Mouse (Mus musculus) C2C12 (cell line): ENCODE measurements around the gene Tbkbp1. TPM values are rescaled to one million over a fixed set of nuclear protein-coding genes. Genes with fewer than 3 reads are reported as not detected.

Experiments used
- H3K27me3 ChIP-seq: one replicate; pipeline ENCODE4 v1.6.1; 2011; ENCODE audit not compliant: control insufficient read depth, insufficient read depth, insufficient read length
- H3K36me3 ChIP-seq: one replicate; pipeline ENCODE4 v1.6.1; 2011; ENCODE audit not compliant: control insufficient read depth, insufficient read depth
- H3K4me3 ChIP-seq: one replicate; pipeline ENCODE4 v1.5.1; 2011; ENCODE audit warnings: mild to moderate bottlenecking, control low read depth; ENCODE audit not compliant: poor library complexity, insufficient read depth, severe bottlenecking
- H3K79me2 ChIP-seq: one replicate; pipeline ENCODE4 v1.6.1; 2011; ENCODE audit not compliant: control insufficient read depth, insufficient read depth
- H3K79me3 ChIP-seq: one replicate; pipeline ENCODE4 v1.6.1; 2011; ENCODE audit warnings: low read depth, control low read depth
- H3ac ChIP-seq: one replicate; pipeline ENCODE3; 2011; ENCODE audit warnings: low read depth; ENCODE audit not compliant: control insufficient read depth, insufficient read length
- CEBPB ChIP-seq: IDR thresholded peaks from one replicate; pipeline ENCODE4 v1.6.1; 2011; ENCODE audit warnings: low read depth, mild to moderate bottlenecking, control low read depth, moderate library complexity
- CTCF ChIP-seq: IDR thresholded peaks from one replicate; pipeline ENCODE4 v1.5.1; 2011; ENCODE audit not compliant: control insufficient read depth, insufficient read depth, insufficient read length
- FOSL1 ChIP-seq: IDR thresholded peaks from one replicate; pipeline ENCODE4 v1.8.0; 2011; ENCODE audit warnings: mild to moderate bottlenecking, low read length; ENCODE audit not compliant: poor library complexity, insufficient read depth, severe bottlenecking
- MAX ChIP-seq: IDR thresholded peaks from one replicate; pipeline ENCODE4 v1.6.1; 2011; ENCODE audit warnings: mild to moderate bottlenecking, control low read depth
- MYOD1 ChIP-seq: IDR thresholded peaks from one replicate; pipeline ENCODE4 v1.6.1; 2011; ENCODE audit warnings: low read depth; ENCODE audit not compliant: control insufficient read depth, insufficient read length
- MYOG ChIP-seq: IDR thresholded peaks from one replicate; pipeline ENCODE4 v1.6.1; 2011; ENCODE audit not compliant: control insufficient read depth, insufficient read length; ENCODE audit errors: extremely low read depth
- USF1 ChIP-seq: IDR thresholded peaks from one replicate; pipeline ENCODE4 v1.6.1; 2011; ENCODE audit warnings: low read depth, mild to moderate bottlenecking, control low read depth, moderate library complexity
- polyA plus RNA-seq: library from polyadenylated mRNA; unstranded; fragments of >200 nt; fragmentation: generic; extraction: Trizol; gene quantifications from one replicate; pipeline ENCODE4 v1.2.1, GENCODE M21; 2012; ENCODE audit warnings: missing spikeins

Gene Tbkbp1
- polyA plus RNA-seq, 1 experiment, result 0.46 TPM

GRCm38 (mm10) chr11:97120641-97121040 is 30.7 kb downstream of the Tbkbp1 start:
- H3K4me3 ChIP-seq, result no peak overlapping the region
- H3K79me3 ChIP-seq, result no peaks in the 10 kb centered on the region
- H3K79me2 ChIP-seq, result no peaks in the 10 kb centered on the region
- H3K36me3 ChIP-seq, result no peaks in the 10 kb centered on the region
- H3K27me3 ChIP-seq, result peaks cover 48% of the 10 kb centered on the region
- H3ac ChIP-seq, result no peak overlapping the region
- no peak for TF ChIP-seq FOSL1
- no peak for TF ChIP-seq USF1
- no peak for TF ChIP-seq MYOG

DNA sequence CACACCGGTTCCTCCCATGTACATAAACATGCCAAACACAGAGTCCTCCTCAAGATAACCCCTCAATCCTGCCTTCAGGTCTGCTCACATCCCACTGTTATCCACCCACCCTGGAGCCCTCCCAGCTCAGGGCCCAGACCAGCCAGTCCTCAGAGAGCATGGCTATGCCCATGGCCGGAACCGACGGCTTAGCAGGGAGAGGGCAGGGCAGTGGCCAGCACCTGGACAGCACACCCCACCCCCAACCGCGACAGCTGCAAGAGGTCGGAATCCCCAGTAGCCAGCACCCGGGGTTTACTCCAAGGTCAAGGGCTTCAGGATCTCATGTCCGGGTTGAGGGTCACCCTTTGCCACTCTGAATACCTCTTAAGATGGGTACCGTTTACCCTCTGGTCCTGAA is 31.1 kb downstream of the Tbkbp1 start:
- H3K79me2 ChIP-seq, result no peaks in the 10 kb centered on the region
- no peaks in the 10 kb centered on the region for H3K79me3 ChIP-seq
- H3ac ChIP-seq, result no peak overlapping the region
- no peak overlapping the region for H3K4me3 ChIP-seq
- H3K36me3 ChIP-seq, result no peaks in the 10 kb centered on the region
- TF ChIP-seq USF1 (no peak), FOSL1 (no peak), MAX (no peak), MYOD1 (no peak), MYOG (no peak), CTCF (no peak), CEBPB (no peak)
- peaks cover 48% of the 10 kb centered on the region for H3K27me3 ChIP-seq

DNA sequence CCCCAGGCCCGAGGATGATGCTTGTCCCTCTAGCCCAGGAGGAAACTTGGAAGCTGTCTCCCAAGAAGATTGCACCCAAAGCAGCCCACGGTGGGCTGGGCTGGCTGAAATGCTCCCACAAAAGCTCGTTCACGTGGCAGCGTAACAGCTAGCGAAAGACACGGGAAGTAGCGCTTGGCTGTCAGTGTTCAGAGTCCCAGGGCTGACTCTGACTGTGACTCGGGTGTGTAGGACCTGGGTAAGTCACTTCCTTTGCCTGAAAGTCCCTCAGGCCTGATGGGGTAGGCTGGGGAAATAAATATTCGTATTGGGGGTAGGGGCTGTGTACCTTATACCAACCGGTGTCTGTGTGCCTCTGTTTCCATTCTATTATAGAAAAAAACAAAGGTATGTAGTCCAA is 35.5 kb downstream of the Tbkbp1 start:
- Histone ChIP-seq H3K4me3 (no peak overlapping the region), H3K79me3 (no peaks in the 10 kb centered on the region)

DNA sequence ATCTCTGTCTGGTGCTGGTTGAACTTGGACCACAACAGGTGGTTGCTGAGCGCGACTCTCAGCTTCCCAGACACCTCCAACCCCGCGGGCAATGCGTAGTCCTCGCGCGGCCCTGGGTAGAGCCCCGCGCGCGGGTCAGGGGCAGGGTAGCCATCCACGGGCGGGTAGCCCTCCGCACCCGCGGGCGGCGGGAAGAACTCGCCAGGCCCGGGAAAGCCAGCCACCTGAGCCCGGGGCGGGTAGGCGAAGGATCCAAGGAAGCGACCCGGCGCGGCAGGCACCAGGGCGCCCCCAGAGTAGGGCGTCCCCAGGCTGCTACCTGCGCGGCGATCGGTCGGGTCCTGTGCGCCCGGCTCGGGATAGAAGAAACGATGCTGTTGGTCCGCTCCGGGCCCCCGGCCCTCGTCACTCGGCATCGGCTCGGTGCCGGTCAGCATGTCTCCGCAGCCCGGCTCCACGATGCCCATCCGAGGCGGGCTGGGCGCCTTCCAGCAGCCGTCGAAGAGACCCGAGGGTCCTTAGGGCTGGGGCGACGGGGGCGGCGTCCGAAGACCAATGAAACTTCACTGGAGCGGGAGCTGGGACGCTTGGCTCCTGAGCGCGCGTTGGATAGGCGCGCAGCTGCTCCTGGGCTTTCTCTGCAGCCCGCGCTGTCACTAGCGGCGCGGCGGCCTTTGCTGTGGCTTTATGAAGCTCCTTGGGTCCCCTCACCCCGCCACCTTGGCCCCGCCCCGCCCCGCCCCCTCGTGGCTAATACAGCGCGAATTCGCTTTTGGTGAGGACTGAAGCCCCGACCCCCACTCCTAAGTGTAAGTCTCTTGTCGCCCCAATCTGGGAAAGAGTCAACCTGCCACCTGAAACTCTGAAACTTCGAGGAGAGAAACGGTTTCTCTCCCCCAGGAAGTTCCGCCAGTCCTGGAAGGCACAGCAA is 36.4 kb downstream of the Tbkbp1 start, which contains the start of gene Tbx21:
Gene Tbx21 (minus strand): TSS at position 661 of the 931 bp plus-strand sequence.
- TF ChIP-seq USF1, result no peak
- no peak for TF ChIP-seq CTCF
- no peak for TF ChIP-seq MYOD1
- TF ChIP-seq MAX, result no peak
- no peak for TF ChIP-seq CEBPB
- no peak for TF ChIP-seq FOSL1
- TF ChIP-seq MYOG, result no peak
- Histone ChIP-seq H3K79me3 (no peaks in the 10 kb centered on the region), H3ac (no peak within 1 kb of the TSS), H3K36me3 (no peaks in the 10 kb centered on the region), H3K4me3 (no peak within 1 kb of the TSS), H3K27me3 (peaks cover 68% of the 10 kb centered on the region), H3K79me2 (no peaks in the 10 kb centered on the region)

More for the DNA sequence above, 35.5 kb downstream of the Tbkbp1 start:
- Histone ChIP-seq H3K27me3 (peaks cover 65% of the 10 kb centered on the region), H3K79me2 (no peaks in the 10 kb centered on the region), H3K36me3 (no peaks in the 10 kb centered on the region), H3ac (no peak overlapping the region)
- TF ChIP-seq MYOD1 (no peak), USF1 (no peak), CEBPB (no peak), FOSL1 (no peak), CTCF (no peak), MYOG (no peak), MAX (no peak)

- H3K36me3 ChIP-seq, result no peaks in the 10 kb centered on the region
- no peak overlapping the region for H3ac ChIP-seq
- TF ChIP-seq MYOD1 (no peak), USF1 (no peak), CEBPB (no peak), FOSL1 (no peak), CTCF (no peak), MYOG (no peak), MAX (no peak)
- no peaks in the 10 kb centered on the region for H3K79me3 ChIP-seq
- no peak overlapping the region for H3K4me3 ChIP-seq
- H3K27me3 ChIP-seq, result peaks cover 59% of the 10 kb centered on the region
- no peaks in the 10 kb centered on the region for H3K79me2 ChIP-seq
Observed at GRCm38 (mm10) chr11:97112519-97113125, 38.7 kb downstream of the Tbkbp1 start.

DNA sequence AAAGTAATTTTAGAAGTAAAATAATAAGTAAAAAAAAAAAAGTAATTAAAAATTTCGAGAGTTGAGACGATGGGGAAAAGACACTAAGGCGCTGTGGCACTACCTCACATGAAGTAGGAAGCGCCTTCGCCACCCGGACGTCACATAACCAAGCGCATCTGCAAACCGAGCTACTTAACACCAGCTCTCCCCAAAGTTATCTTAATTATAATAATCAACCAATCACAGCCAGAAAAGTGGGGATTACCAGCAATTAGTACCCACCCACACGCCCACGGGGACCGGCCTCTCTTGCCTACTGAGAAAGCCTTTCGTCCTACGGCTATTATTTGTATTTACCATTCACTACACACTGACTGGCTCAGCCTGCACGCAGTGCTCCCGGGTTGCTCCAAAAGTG is 42.3 kb downstream of the Tbkbp1 start:
- no peaks in the 10 kb centered on the region for H3K79me2 ChIP-seq
- H3K79me3 ChIP-seq, result no peaks in the 10 kb centered on the region
- H3K4me3 ChIP-seq, result no peak overlapping the region
- TF ChIP-seq MYOD1, result no peak
- no peak for TF ChIP-seq CEBPB
- no peak for TF ChIP-seq CTCF
- TF ChIP-seq MAX, result no peak
- H3K27me3 ChIP-seq, result peaks cover 43% of the 10 kb centered on the region
- H3ac ChIP-seq, result no peak overlapping the region
- no peaks in the 10 kb centered on the region for H3K36me3 ChIP-seq
